Mouse (Mus musculus) heart, embryonic 15.5 days (tissue): ENCODE results near the gene Gm7982. TPM values are rescaled to one million over a fixed set of nuclear protein-coding genes. Genes with fewer than 3 reads are reported as not detected.
"Not testable (repeated sequence)": the region's sequence is repeated elsewhere in the genome, so short reads cannot be mapped to it uniquely, and the experiment has no call there.

Experiments used
- ATAC-seq: fragments of 200-750 bp; cut with Nextera tagmentation; replicated peaks from 2 replicates; pipeline ENCODE4 v1.8.0; 2017; ENCODE audit warnings: low read depth, moderate TSS enrichment; ENCODE audit not compliant: insufficient number of reproducible peaks, insufficient read depth, low FRiP score
- H3K27ac ChIP-seq: fragments of 300-500 bp; sonication (generic); 2 replicates; pipeline ENCODE4 v1.5.1; 2015; ENCODE audit warnings: mild to moderate bottlenecking, inconsistent platforms
- H3K27me3 ChIP-seq: fragments of 300-500 bp; sonication (generic); 2 replicates; pipeline ENCODE4 v1.6.1; 2015; ENCODE audit warnings: inconsistent platforms
- H3K36me3 ChIP-seq: fragments of 300-500 bp; sonication (generic); 2 replicates; pipeline ENCODE4 v1.6.1; 2015; ENCODE audit warnings: mild to moderate bottlenecking, inconsistent platforms
- H3K4me1 ChIP-seq: fragments of 300-500 bp; sonication (generic); replicated peaks from 2 replicates; pipeline ENCODE4 v1.6.1; 2015; ENCODE audit warnings: inconsistent platforms
- H3K4me2 ChIP-seq: fragments of 300-500 bp; sonication (generic); 2 replicates; pipeline ENCODE4 v1.6.1; 2015; ENCODE audit warnings: inconsistent platforms, mild to moderate bottlenecking, moderate library complexity
- H3K4me3 ChIP-seq: fragments of 300-500 bp; sonication (generic); 2 replicates; pipeline ENCODE4 v1.5.1; 2015; ENCODE audit warnings: mild to moderate bottlenecking, inconsistent platforms
- H3K9ac ChIP-seq: fragments of 300-500 bp; sonication (generic); 2 replicates; pipeline ENCODE4 v1.6.1; 2015; ENCODE audit warnings: mild to moderate bottlenecking, inconsistent platforms
- H3K9me3 ChIP-seq: fragments of 300-500 bp; sonication (generic); replicated peaks from 2 replicates; pipeline ENCODE4 v1.6.1; 2016; ENCODE audit warnings: inconsistent platforms
- WGBS: fragments of 180-500 bp; shearing (Covaris S2); methylation state at CpG from one replicate; pipeline ENCODE4 v1.1.7; 2015; ENCODE audit warnings: mixed read lengths; 5-methylcytosine and 5-hydroxymethylcytosine counted together
- polyA plus RNA-seq: library from polyadenylated mRNA; unstranded; fragments of >200 nt; fragmentation: Nextera tagmentation; extraction: Ambion mirVana; gene quantifications from 2 replicates; pipeline ENCODE4 v1.2.1, GENCODE M21; 2015

Gm7982 gene
- polyA plus RNA-seq: not detected in 2 replicates

DNA sequence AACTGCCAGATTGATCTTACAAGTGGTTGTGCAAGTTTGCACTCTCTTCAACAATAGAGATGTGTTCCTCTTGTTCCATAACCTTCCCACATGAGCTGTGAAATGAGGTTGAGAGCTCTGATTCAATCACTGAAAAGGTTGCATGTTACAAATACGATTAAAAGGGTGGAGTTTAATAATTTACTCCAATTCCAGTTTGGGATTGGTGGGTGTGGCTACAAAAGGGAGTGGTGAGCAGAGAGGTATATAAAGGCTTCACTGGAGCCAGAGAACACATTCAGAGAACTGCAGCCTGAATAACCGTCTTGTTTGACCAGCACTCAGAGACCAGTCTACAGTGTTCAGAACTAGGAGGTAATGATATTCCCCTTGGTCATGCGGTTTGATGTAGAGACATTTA is at the start of gene Gm7982:
Gene Gm7982, plus strand, starts transcription at position 301 of the 400 bp plus-strand sequence.
- not testable (repeated sequence) for H3K4me3 ChIP-seq, H3K4me1 ChIP-seq, H3K27ac ChIP-seq, ATAC-seq, H3K9ac ChIP-seq, H3K36me3 ChIP-seq, H3K4me2 ChIP-seq, H3K9me3 ChIP-seq, H3K27me3 ChIP-seq
- WGBS: no CpG with 5 or more reads among the region's 3 CpGs

DNA sequence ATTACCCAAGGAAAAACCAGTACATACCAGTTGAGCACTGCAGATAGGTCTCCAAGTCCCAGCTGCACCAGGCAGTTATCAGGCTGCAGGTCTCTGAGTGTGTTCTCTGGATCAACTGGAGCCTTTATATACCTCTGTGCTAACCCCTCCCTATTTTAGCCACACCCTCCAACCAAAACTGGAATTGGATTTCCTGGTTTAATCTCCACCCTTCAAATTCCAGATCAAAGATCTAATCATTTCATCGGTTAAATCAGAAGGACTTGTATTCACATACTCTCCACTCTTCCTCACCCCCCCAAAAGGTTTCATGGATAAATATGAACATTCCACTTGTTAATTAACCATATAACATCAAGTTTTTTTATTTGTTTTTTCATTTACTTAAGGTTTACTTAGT is 5.7 kb upstream of the Gm7982 start, which contains the start of gene Gm7978:
Gene Gm7978, minus strand, starts transcription at position 101 of the 400 bp plus-strand sequence.
- WGBS: no CpG with 5 or more reads among the region's 1 CpGs
- not testable (repeated sequence) for ATAC-seq

DNA sequence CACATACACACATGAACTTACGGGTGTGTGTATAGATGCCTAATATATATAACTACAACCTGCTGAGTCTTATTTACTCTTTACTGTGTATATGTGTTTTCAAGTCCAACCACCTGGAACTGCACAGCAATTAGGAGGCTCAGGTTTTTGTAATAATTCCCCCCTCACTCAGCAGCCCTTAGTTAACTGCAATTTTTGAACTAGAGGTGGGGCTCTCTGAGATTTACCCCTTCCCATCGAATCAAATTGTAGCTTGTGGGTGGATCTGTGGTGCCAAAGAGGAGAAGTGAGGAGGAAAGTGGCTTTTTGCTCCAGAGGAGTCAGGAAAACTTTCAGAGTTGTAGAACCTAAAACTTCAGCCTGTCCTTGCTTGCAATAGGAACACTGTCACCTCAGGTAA is 33.9 kb downstream of the Gm7982 start, which contains the start of gene E330014E10Rik:
Gene E330014E10Rik, plus strand, starts transcription at position 301 of the 400 bp plus-strand sequence.
- not testable (repeated sequence) for H3K9me3 ChIP-seq
- WGBS: no CpG with 5 or more reads among the region's 2 CpGs

More for the DNA sequence above, 5.7 kb upstream of the Gm7982 start, which contains the start of gene Gm7978:
- not testable (repeated sequence) for H3K9me3 ChIP-seq, H3K4me2 ChIP-seq, H3K27ac ChIP-seq, H3K4me1 ChIP-seq, H3K27me3 ChIP-seq, H3K9ac ChIP-seq, H3K36me3 ChIP-seq, H3K4me3 ChIP-seq

More for the DNA sequence above, 33.9 kb downstream of the Gm7982 start, which contains the start of gene E330014E10Rik:
- not testable (repeated sequence) for H3K9ac ChIP-seq, H3K4me2 ChIP-seq, ATAC-seq, H3K4me3 ChIP-seq, H3K4me1 ChIP-seq, H3K27ac ChIP-seq, H3K36me3 ChIP-seq, H3K27me3 ChIP-seq

Other genes starting within 250 kb of the Gm7982 start
- not detected in 2 replicates for gene Gm3286, start 231.3 kb upstream of the Gm7982 start, polyA plus RNA-seq
- gene Gm7971, start 147.1 kb upstream of the Gm7982 start, polyA plus RNA-seq: not detected in 2 replicates
- gene Gm7978, start 5.8 kb upstream of the Gm7982 start, polyA plus RNA-seq: not detected in 2 replicates
- not detected in 2 replicates for gene E330014E10Rik, start 34.0 kb downstream of the Gm7982 start, polyA plus RNA-seq
- gene Cxcl13, start 214.9 kb downstream of the Gm7982 start, polyA plus RNA-seq: 14.2 and 21.6 TPM in 2 replicates